Mouse (Mus musculus) limb, embryonic 14.5 days (tissue): ENCODE measurements around the gene Gcnt1. TPM values are rescaled to one million over a fixed set of nuclear protein-coding genes. Genes with fewer than 3 reads are reported as not detected.

ENCODE experiments used
- ATAC-seq: fragments of 200-750 bp; cut with Nextera tagmentation; 2 replicates; pipeline ENCODE4 v1.8.0; 2017; ENCODE audit warnings: low read depth, moderate number of reproducible peaks, moderate TSS enrichment; ENCODE audit not compliant: low FRiP score
- DNase-seq: peaks from one replicate; pipeline ENCODE4 v3.0.0-alpha.2; 2015; ENCODE audit warnings: low spot score
- H3K27ac ChIP-seq: fragments of 300-500 bp; sonication (generic); replicated peaks from 2 replicates; pipeline ENCODE4 v1.5.1; 2014; ENCODE audit warnings: low read depth, mild to moderate bottlenecking, low read length, moderate library complexity, mixed read lengths
- H3K27me3 ChIP-seq: fragments of 300-500 bp; sonication (generic); 2 replicates; pipeline ENCODE4 v1.6.1; 2014; ENCODE audit warnings: low read length, mixed read lengths; ENCODE audit not compliant: control insufficient read depth, insufficient read depth
- H3K36me3 ChIP-seq: fragments of 300-500 bp; sonication (generic); 2 replicates; pipeline ENCODE4 v1.6.1; 2014; ENCODE audit warnings: mild to moderate bottlenecking, low read length, moderate library complexity, mixed read lengths; ENCODE audit not compliant: control insufficient read depth, insufficient read depth
- H3K4me1 ChIP-seq: fragments of 300-500 bp; sonication (generic); 2 replicates; pipeline ENCODE4 v1.6.1; 2014; ENCODE audit warnings: antibody characterized with exemption, low read length, mixed read lengths; ENCODE audit not compliant: control insufficient read depth, insufficient read depth
- H3K4me2 ChIP-seq: fragments of 300-500 bp; sonication (generic); replicated peaks from 2 replicates; pipeline ENCODE4 v1.6.1; 2014; ENCODE audit warnings: low read depth, mild to moderate bottlenecking, low read length, moderate library complexity; ENCODE audit not compliant: severe bottlenecking
- H3K4me3 ChIP-seq: fragments of 300-500 bp; sonication (generic); replicated peaks from 2 replicates; pipeline ENCODE4 v1.5.1; 2014; ENCODE audit warnings: low read length
- H3K9ac ChIP-seq: fragments of 300-500 bp; sonication (generic); 2 replicates; pipeline ENCODE4 v1.6.1; 2014; ENCODE audit warnings: mild to moderate bottlenecking, low read depth, low read length, moderate library complexity; ENCODE audit not compliant: severe bottlenecking
- H3K9me3 ChIP-seq: fragments of 300-500 bp; sonication (generic); 2 replicates; pipeline ENCODE4 v1.6.1; 2016; ENCODE audit warnings: low read length; ENCODE audit not compliant: control insufficient read depth
- POLR2A ChIP-seq: fragments of 200-500 bp; IDR thresholded peaks from 2 replicates; pipeline ENCODE4 v1.8.0; 2012; ENCODE audit warnings: inconsistent platforms, mild to moderate bottlenecking, moderate library complexity, borderline replicate concordance; ENCODE audit not compliant: insufficient read depth, insufficient read length; ENCODE audit errors: extremely low read depth
- WGBS: fragments of 180-500 bp; shearing (Covaris S2); extraction: QIAGEN DNeasy Blood & Tissue Kit; methylation state at CpG from one replicate; pipeline ENCODE4 v1.1.7; 2014; 5-methylcytosine and 5-hydroxymethylcytosine counted together
- polyA plus RNA-seq, 2 experiments: library from polyadenylated mRNA; depleted of rRNA in 1 of 2; stranded (reverse) in 1 of 2; unstranded in 1 of 2; fragments of >200 nt; fragmentation: Nextera tagmentation in 1 of 2; extraction: Ambion mirVana in 1 of 2; gene quantifications; 2 replicates each; pipeline versions ENCODE4 v1.2.1 to v1.2.3; 2012 to 2014

Gcnt1 gene
- polyA plus RNA-seq, 2 experiments: 3.4 to 5.3 TPM

GRCm38 (mm10) chr19:17408591-17408990 lies 35.9 kb upstream of the Gcnt1 start:
- no peak overlapping the region for H3K27ac ChIP-seq
- H3K36me3 ChIP-seq: no peaks in the 10 kb centered on the region
- no peak overlapping the region for H3K4me3 ChIP-seq
- ATAC-seq (no peak), DNase-seq (no peak)
- H3K4me2 ChIP-seq: no peak overlapping the region
- no peak for TF ChIP-seq POLR2A
- H3K9ac ChIP-seq: no peak overlapping the region
- no peaks in the 10 kb centered on the region for H3K27me3 ChIP-seq
- H3K9me3 ChIP-seq: peaks cover 5% of the 10 kb centered on the region; the same call in 1 of the 2 replicates
- H3K4me1 ChIP-seq: no peaks in the 10 kb centered on the region

GRCm38 (mm10) chr19:17406823-17407222 lies 34.2 kb upstream of the Gcnt1 start:
- no peaks in the 10 kb centered on the region for H3K27me3 ChIP-seq
- H3K4me2 ChIP-seq: no peak overlapping the region
- no peak overlapping the region for H3K9ac ChIP-seq
- H3K36me3 ChIP-seq: no peaks in the 10 kb centered on the region
- no peak for TF ChIP-seq POLR2A
- H3K27ac ChIP-seq: no peak overlapping the region
- peaks cover 5% of the 10 kb centered on the region; the same call in 1 of the 2 replicates for H3K9me3 ChIP-seq
- H3K4me3 ChIP-seq: no peak overlapping the region
- ATAC-seq (no peak), DNase-seq (no peak)
- WGBS: 90% methylated on average over 5 of the region's 5 CpGs
- H3K4me1 ChIP-seq: no peaks in the 10 kb centered on the region

DNA sequence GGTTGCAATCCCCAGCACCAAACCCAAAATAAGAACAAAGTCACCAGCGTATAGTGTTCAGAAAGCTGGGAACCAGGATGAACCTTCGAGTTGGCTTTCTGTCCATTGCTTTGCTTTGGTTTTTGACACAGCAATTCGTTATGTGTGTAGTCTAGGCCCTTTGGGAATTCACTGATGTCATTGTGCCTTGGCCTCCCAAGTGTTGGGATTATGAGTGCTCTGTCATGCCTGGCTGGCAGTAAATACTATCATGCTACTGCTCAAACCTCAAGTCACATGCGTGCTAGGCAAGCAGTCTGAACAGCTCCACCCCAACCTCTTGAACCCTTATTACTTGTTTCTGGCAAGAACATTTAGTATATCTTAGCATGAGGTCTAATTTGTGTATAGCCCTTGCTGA lies 30.5 kb upstream of the Gcnt1 start:
- peaks cover 21% of the 10 kb centered on the region for H3K36me3 ChIP-seq
- H3K9me3 ChIP-seq: peaks cover 5% of the 10 kb centered on the region; the same call in 1 of the 2 replicates
- no peak overlapping the region for H3K4me2 ChIP-seq
- TF ChIP-seq POLR2A: no peak
- H3K27ac ChIP-seq: no peak overlapping the region
- no peak overlapping the region for H3K4me3 ChIP-seq
- 83% methylated on average over 4 of the region's 4 CpGs for WGBS
- ATAC-seq (no peak), DNase-seq (no peak)
- H3K9ac ChIP-seq: no peak overlapping the region
- no peaks in the 10 kb centered on the region for H3K27me3 ChIP-seq
- no peaks in the 10 kb centered on the region for H3K4me1 ChIP-seq

DNA sequence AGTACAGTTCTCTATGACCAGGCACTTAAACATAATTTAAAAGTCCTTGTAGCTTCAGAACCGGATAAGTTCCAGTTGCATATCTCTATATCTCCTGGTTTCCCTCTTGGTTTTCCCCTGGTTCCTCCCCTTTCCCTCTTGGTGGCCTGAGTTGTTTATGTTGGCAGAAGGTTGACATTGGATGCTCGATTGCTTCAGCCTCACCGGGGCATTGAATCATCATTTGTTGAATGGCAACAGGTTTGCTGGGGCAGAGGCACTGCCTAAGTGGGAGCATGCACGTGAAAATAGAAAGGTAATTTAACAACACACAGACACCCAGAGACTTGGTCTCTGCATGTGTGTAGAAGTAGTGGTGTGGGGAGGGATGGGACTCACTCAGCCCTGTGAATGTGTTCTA lies 27.9 kb upstream of the Gcnt1 start:
- no peak for DNase-seq
- H3K9me3 ChIP-seq: no peaks in the 10 kb centered on the region
- ATAC-seq: no peak
- no peak overlapping the region for H3K9ac ChIP-seq
- no peak overlapping the region for H3K4me3 ChIP-seq
- 85% methylated on average over 4 of the region's 4 CpGs for WGBS
- no peak for TF ChIP-seq POLR2A
- no peaks in the 10 kb centered on the region for H3K4me1 ChIP-seq
- peaks cover 36% of the 10 kb centered on the region for H3K36me3 ChIP-seq
- H3K27ac ChIP-seq: no peak overlapping the region
- no peak overlapping the region for H3K4me2 ChIP-seq
- no peaks in the 10 kb centered on the region for H3K27me3 ChIP-seq

GRCm38 (mm10) chr19:17399965-17400364 lies 27.3 kb upstream of the Gcnt1 start:
- Histone ChIP-seq H3K27me3 (no peaks in the 10 kb centered on the region), H3K9ac (no peak overlapping the region), H3K36me3 (peaks cover 36% of the 10 kb centered on the region), H3K4me2 (no peak overlapping the region), H3K9me3 (no peaks in the 10 kb centered on the region), H3K4me1 (peaks cover 2% of the 10 kb centered on the region), H3K27ac (no peak overlapping the region), H3K4me3 (no peak overlapping the region)
- DNase-seq: no peak
- 88% methylated on average over 4 of the region's 4 CpGs for WGBS
- ATAC-seq: no peak
- no peak for TF ChIP-seq POLR2A

DNA sequence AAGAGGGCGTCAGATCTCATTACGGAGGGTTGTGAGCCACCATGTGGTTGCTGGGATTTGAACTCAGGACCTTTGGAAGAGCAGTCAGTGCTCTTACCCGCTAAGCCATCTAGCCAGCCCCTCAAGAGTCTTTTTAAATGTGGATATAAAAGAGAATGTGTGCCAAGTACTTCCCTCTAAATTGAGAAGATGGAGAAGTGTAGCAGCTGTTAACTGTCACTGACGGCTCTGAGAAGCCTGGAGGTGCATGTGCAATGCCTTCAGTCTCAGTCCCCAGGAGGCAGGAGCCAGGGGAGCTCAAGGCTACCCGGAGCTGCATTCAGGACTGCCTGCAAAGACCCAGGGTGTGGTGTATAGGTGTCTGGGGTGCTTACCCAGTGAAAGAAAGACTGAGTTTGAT lies 25.3 kb upstream of the Gcnt1 start:
- no peak overlapping the region for H3K4me2 ChIP-seq
- H3K27me3 ChIP-seq: no peaks in the 10 kb centered on the region
- H3K9me3 ChIP-seq: no peaks in the 10 kb centered on the region
- H3K4me3 ChIP-seq: no peak overlapping the region
- WGBS: 75% methylated on average over 5 of the region's 5 CpGs
- no peak for TF ChIP-seq POLR2A
- no peak for ATAC-seq
- no peak overlapping the region for H3K27ac ChIP-seq
- peaks cover 36% of the 10 kb centered on the region for H3K36me3 ChIP-seq
- no peak for DNase-seq
- H3K9ac ChIP-seq: no peak overlapping the region
- peaks cover 10% of the 10 kb centered on the region for H3K4me1 ChIP-seq
